Mouse (Mus musculus): ENCODE measurements around the gene Appl1. TPM values are rescaled to one million over a fixed set of nuclear protein-coding genes. Genes with fewer than 3 reads are reported as not detected.

Gene Appl1
- 35.0 and 39.2 TPM in 2 replicates for polyA plus RNA-seq (2015; fragmentation: Nextera tagmentation; extraction: Ambion mirVana)

DNA sequence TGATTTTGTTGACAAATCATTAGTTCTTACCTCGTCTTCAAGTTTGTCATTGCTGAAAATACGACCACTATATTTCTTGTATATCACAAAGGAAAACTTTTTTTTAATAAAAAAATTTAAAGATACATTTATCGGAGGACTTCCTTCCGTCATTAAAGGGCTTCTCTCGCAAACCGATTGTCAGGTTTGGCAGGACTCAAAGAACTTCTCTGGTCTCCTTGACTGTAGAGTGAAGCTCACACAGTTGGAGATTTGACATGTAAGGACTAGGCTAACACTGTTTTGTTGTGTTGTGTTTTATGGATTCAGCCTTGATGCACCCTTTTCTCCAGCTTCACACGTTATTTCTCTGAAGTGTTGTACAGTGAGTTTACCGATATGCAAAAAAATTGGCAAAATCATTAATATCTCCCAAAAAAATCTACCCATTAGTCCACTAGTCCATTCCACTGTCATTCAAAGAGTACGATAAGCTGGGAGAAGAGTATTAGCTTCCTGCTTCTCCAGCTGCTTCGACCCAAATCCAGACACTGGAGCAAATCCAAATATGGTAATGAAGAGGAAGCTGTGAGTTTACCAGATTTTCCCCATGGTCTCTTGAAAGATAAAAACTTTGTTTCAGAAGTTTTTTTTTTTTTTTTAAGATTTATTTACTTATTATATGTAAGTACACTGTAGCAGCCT is at the start of gene Appl1:
TSS of gene Appl1 (minus strand) at position 127 of the 684 bp plus-strand sequence.
- Histone ChIP-seq H3K27ac (peak within 1 kb of the TSS; percentile 90), H3K4me3 (replicated peaks) (peak within 1 kb of the TSS; percentile 94), H3K36me3 (no peaks in the 10 kb centered on the region), H3K9me3 (no peaks in the 10 kb centered on the region), H3K4me2 (peak within 1 kb of the TSS; percentile 64), H3K9ac (peak within 1 kb of the TSS; percentile 77), H3K4me1 (0 out of 2 replicates have a peak, but pooled peaks cover 3% of the 10 kb centered on the region), H3K27me3 (replicated peaks) (no peaks in the 10 kb centered on the region)
- 40% methylated on average over 10 of the region's 10 CpGs for WGBS
- ATAC-seq (ENCODE audit: insufficient read depth, low FRiP score, low read depth) = no peak

DNA sequence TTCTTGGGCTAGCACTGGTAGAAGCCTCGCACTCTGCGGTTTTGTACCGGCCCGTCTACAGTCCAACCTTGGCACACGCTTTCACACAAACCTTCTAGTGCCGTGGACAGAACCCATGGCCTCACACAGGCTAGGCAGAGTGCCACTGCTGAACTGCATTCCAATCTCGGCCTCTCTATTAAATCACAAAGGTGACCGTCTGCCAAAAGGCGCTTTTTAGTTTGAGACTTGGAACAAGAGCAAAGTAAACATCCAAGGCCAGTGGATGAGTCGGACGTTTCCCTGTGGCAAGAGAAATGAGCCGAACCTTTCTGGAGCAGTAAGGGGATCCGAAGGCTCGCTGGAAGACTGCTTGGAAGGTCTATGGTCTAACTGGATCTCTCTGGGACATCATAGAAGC is 48.8 kb upstream of the Appl1 start:
- Histone ChIP-seq H3K36me3 (no peaks in the 10 kb centered on the region), H3K4me2 (no peak overlapping the region), H3K9ac (no peak overlapping the region), H3K27me3 (replicated peaks) (no peaks in the 10 kb centered on the region), H3K27ac (no peak overlapping the region), H3K4me3 (replicated peaks) (no peak overlapping the region), H3K9me3 (no peaks in the 10 kb centered on the region), H3K4me1 (no peaks in the 10 kb centered on the region)
- WGBS = 72% methylated on average over 14 of the region's 14 CpGs
- ATAC-seq (ENCODE audit: insufficient read depth, low FRiP score, low read depth) = no peak

DNA sequence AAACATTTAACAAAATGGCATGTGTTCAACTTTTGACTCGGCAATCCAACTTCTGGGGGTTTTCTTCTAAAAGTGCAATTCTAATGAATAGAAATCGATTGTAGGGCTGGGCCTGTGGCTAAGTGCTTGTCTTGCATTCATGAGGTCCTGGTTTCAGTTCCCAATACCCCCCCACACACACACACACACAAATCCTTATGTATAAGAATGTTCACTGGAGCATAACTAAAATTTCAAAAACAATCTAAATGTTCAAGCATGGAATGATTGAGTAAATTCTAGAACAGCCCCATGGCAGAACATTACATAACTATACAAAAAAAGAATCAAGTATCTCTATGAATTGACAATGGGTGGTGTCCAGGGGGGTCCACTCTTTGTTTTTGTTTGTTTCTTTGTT is 46.9 kb upstream of the Appl1 start:
- Histone ChIP-seq H3K36me3 (no peaks in the 10 kb centered on the region), H3K9me3 (no peaks in the 10 kb centered on the region), H3K4me3 (replicated peaks) (no peak overlapping the region), H3K27me3 (replicated peaks) (no peaks in the 10 kb centered on the region), H3K9ac (no peak overlapping the region), H3K4me2 (no peak overlapping the region), H3K27ac (no peak overlapping the region), H3K4me1 (no peaks in the 10 kb centered on the region)
- no peak for ATAC-seq (ENCODE audit: insufficient read depth, low FRiP score, low read depth)
- 84% methylated on average over 2 of the region's 2 CpGs for WGBS

DNA sequence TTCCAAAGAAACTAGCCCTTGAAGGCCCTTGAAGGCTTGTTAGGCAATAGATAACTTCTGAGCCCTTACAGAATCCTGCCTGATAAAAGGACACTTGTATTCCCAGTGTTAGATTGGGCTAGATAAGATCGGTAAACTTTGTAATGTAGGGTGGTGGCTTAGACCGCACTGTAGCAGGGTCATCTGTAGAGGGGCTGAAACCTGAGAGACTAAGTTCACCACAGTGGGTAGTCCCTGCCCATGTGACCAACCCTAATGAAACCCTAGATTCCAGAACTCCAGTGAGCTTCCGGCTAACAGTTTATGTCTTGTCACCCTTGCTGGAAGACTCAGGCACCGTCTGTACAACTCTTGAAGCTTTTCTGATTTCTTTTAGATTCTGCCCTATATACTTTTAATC is 42.6 kb upstream of the Appl1 start:
- Histone ChIP-seq H3K27ac (no peak overlapping the region), H3K4me2 (no peak overlapping the region), H3K27me3 (replicated peaks) (no peaks in the 10 kb centered on the region), H3K9ac (no peak overlapping the region), H3K36me3 (no peaks in the 10 kb centered on the region), H3K4me3 (replicated peaks) (no peak overlapping the region), H3K4me1 (no peaks in the 10 kb centered on the region), H3K9me3 (no peaks in the 10 kb centered on the region)
- 34% methylated on average over 4 of the region's 4 CpGs for WGBS
- no peak for ATAC-seq (ENCODE audit: insufficient read depth, low FRiP score, low read depth)

DNA sequence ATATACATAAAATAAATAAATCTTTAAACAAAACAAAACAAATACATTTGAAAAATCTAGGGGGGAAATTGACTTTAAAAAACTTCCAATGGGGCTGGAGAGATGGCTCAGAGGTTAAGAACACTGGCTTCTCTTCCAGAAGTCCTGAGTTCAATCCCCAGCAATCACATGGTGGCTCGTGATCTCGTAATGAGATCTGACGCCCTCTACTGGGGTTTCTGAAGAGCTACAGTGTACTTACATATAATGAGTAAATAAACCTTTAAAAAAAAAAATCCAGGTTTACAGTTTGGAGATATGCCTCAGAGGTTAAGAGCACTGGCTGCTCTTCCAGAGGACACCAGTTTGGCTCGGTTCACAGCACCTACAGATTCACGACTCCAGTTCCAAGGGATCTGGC is 40.5 kb upstream of the Appl1 start:
- no peaks in the 10 kb centered on the region for H3K27me3 ChIP-seq (replicated peaks)
- H3K9me3 ChIP-seq = no peaks in the 10 kb centered on the region
- no peak overlapping the region for H3K9ac ChIP-seq
- ATAC-seq (ENCODE audit: insufficient read depth, low FRiP score, low read depth) = no peak
- no peak overlapping the region for H3K4me3 ChIP-seq (replicated peaks)
- WGBS = 77% methylated on average over 5 of the region's 5 CpGs
- H3K4me1 ChIP-seq = no peaks in the 10 kb centered on the region
- H3K27ac ChIP-seq = no peak overlapping the region
- no peak overlapping the region for H3K4me2 ChIP-seq
- no peaks in the 10 kb centered on the region for H3K36me3 ChIP-seq

DNA sequence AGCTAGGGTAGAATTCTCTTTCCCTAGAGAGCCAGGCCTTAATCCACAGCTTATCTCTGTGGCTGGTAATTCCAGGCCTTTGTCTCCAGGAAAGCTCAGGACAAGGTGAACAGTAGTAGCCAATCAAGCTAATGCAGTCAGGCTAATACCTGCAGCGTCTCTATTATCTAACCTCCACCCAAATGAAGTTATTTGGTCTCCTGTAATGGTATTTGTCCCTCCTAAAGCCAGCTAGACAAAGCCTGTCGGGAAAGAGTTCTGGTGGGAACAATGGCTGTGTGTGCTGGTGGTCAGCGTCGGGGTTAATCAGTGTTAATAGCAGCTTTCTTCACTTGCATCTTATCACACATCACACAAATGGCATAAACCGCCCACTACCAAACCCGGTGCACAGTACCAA is 34.9 kb upstream of the Appl1 start:
- H3K9me3 ChIP-seq = no peaks in the 10 kb centered on the region
- ATAC-seq (ENCODE audit: insufficient read depth, low FRiP score, low read depth) = no peak
- no peak overlapping the region for H3K4me2 ChIP-seq
- H3K36me3 ChIP-seq = no peaks in the 10 kb centered on the region
- no peaks in the 10 kb centered on the region for H3K27me3 ChIP-seq (replicated peaks)
- H3K27ac ChIP-seq = no peak overlapping the region
- H3K9ac ChIP-seq = no peak overlapping the region
- no peaks in the 10 kb centered on the region for H3K4me1 ChIP-seq
- 37% methylated on average over 6 of the region's 6 CpGs for WGBS
- no peak overlapping the region for H3K4me3 ChIP-seq (replicated peaks)

DNA sequence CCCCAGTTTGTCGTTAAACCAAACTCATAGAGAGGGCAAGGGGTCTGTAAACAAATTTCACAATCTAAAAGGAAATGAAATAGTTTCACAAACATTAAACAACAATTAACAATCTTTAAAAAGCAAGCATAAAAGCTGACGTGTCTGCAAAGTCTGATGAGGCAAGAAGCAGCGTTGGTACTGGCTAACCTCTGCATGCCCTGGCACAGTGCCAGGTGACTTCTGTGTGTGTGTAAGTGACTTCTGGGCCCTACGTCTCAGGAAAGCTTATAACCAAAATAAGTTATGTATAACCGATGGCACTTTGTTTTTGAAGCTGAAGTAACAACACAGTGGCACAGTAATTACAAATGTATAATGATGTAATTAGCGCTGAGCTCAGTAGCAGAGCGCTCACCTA is 33.9 kb upstream of the Appl1 start:
- H3K9ac ChIP-seq = no peak overlapping the region
- no peaks in the 10 kb centered on the region for H3K27me3 ChIP-seq (replicated peaks)
- no peak for ATAC-seq (ENCODE audit: insufficient read depth, low FRiP score, low read depth)
- H3K4me1 ChIP-seq = no peaks in the 10 kb centered on the region
- H3K4me3 ChIP-seq (replicated peaks) = no peak overlapping the region
- H3K36me3 ChIP-seq = no peaks in the 10 kb centered on the region
- no peaks in the 10 kb centered on the region for H3K9me3 ChIP-seq
- H3K4me2 ChIP-seq = no peak overlapping the region
- WGBS = 59% methylated on average over 7 of the region's 7 CpGs
- no peak overlapping the region for H3K27ac ChIP-seq

DNA sequence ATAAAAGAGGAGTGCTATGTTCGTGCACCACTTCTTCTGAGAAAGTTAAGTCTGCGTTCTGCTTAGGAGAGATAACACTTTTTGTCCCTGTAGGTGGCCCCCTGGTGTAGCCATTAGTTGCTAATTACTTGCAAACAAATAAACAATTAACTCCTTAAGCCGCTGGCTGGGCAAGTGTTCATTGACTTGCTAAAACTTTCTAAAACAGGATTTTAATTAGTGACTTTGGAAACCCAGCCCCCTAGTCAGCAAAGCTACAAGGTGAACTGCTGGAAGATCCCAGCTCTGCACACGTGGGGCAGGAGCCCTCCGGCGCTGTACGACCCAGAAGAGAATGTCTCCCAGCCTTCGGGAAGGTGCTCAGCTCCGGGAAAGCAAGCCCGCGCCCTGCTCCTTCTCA is 29.4 kb upstream of the Appl1 start:
- Histone ChIP-seq H3K4me2 (no peak overlapping the region), H3K4me1 (no peaks in the 10 kb centered on the region), H3K36me3 (no peaks in the 10 kb centered on the region), H3K27ac (no peak overlapping the region), H3K4me3 (replicated peaks) (no peak overlapping the region), H3K27me3 (replicated peaks) (no peaks in the 10 kb centered on the region), H3K9me3 (no peaks in the 10 kb centered on the region), H3K9ac (no peak overlapping the region)
- WGBS = 7% methylated on average over 11 of the region's 11 CpGs
- no peak for ATAC-seq (ENCODE audit: insufficient read depth, low FRiP score, low read depth)

DNA sequence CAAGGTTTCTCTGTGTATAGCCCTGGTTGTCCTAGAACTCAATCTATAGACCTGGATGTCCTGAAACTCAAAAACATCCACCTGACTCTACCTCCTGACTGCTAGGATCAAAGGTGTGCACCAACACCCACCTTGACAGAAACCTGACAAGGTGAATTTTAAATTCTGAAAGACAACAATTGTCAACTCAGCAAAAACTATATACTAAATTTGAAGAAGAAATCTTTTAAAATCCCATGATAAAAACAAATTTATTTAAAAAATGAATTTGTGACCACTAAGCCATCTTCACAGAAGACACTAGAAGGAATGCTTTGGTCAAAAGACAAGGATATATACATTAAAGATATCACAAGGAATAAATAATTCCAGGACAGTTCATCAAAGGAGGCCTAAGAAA is 25.2 kb upstream of the Appl1 start:
- ATAC-seq (ENCODE audit: insufficient read depth, low FRiP score, low read depth) = no peak
- Histone ChIP-seq H3K36me3 (no peaks in the 10 kb centered on the region), H3K4me3 (replicated peaks) (no peak overlapping the region), H3K9me3 (no peaks in the 10 kb centered on the region), H3K9ac (no peak overlapping the region), H3K4me1 (peaks cover 4% of the 10 kb centered on the region; the same call in 1 of the 2 replicates), H3K27me3 (replicated peaks) (no peaks in the 10 kb centered on the region), H3K27ac (no peak overlapping the region), H3K4me2 (no peak overlapping the region)

DNA sequence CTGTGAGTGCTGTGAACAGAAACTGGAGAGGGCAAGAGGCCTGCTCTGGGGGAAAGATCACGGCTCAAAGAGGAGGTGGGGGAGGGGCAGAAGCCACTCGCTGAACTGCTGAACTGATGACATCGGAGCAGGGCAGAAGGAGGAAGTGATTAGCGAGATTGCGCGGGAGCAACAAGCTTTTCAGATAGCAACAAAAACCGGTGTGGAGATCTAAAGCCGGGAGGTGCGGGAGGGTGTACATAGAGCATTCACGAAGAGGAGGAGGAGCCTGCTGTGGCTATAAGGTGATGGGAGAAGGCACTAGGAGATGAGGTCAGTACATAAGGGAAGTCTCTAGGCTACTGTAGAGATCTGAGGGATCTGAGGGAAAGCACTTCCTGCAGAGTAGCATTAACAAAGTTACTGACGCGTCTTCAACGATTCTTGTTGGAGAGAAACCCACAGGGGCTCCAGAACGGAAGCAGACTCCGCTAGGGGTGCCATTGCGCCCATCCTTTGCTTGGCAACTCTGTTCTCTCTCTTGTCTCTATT is 23.2 kb upstream of the Appl1 start, which contains the start of gene Hesx1:
TSS of gene Hesx1 (plus strand) at position 206 of the 531 bp plus-strand sequence.
- H3K27me3 ChIP-seq (replicated peaks) = no peaks in the 10 kb centered on the region
- peak within 1 kb of the TSS; percentile 31 for H3K4me3 ChIP-seq (replicated peaks)
- peak within 1 kb of the TSS; percentile 66 for H3K4me2 ChIP-seq
- peak within 1 kb of the TSS; percentile 6; the same call in 1 of the 2 replicates for H3K9ac ChIP-seq
- 11% methylated on average over 16 of the region's 16 CpGs for WGBS
- H3K4me1 ChIP-seq = peaks cover 4% of the 10 kb centered on the region; the same call in 1 of the 2 replicates
- H3K27ac ChIP-seq = peak within 1 kb of the TSS; percentile 48; the same call in 1 of the 2 replicates
- 0 out of 2 replicates have a peak, but pooled peaks have one; percentile 35 for ATAC-seq (ENCODE audit: insufficient read depth, low FRiP score, low read depth)
- H3K9me3 ChIP-seq = no peaks in the 10 kb centered on the region
- no peaks in the 10 kb centered on the region for H3K36me3 ChIP-seq

DNA sequence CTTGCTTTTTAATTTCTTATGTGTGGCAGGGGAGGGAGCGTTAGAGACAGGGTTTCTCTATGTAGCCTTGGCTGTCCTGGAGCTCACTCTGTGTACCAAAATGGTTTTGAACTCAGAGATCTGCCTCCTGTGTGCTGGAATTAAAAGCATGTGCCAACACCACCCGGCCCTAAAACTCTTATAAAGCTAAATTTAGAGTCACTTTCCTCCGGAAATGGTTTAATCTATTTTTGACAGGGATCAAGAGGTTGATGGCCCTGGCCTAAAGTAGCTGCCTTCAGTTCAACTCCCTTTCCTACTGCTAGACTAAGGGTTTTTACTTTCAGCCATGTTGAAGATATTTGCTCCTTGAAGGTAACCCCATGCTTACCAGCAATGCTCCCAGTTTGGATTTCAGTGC is 22.4 kb upstream of the Appl1 start:
- H3K36me3 ChIP-seq = no peaks in the 10 kb centered on the region
- H3K27me3 ChIP-seq (replicated peaks) = no peaks in the 10 kb centered on the region
- ATAC-seq (ENCODE audit: insufficient read depth, low FRiP score, low read depth) = no peak
- H3K4me3 ChIP-seq (replicated peaks) = no peak overlapping the region
- no peak overlapping the region for H3K9ac ChIP-seq
- no peak overlapping the region for H3K4me2 ChIP-seq
- WGBS = 49% methylated on average over 3 of the region's 3 CpGs
- no peaks in the 10 kb centered on the region for H3K9me3 ChIP-seq
- H3K4me1 ChIP-seq = peaks cover 4% of the 10 kb centered on the region; the same call in 1 of the 2 replicates
- no peak overlapping the region for H3K27ac ChIP-seq

DNA sequence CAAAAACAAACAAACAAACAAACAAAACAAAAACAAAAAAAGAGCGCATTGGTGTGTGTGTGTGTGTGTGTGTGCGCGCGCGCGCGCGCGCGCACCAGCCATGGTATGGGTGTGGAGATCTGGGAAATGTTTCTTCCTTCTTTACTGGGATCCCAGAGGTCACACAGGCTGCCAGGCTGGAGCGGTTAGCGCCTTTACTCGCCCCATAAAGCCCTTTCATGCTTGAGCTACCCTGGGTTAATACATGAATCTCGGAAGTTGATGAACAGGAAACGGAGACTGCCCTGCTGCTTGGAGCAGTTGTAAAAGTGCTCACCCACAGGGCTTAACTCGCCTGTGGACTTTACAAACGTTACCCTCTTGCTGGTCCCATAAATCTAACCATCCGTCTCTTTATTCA is 20.6 kb upstream of the Appl1 start:
- Histone ChIP-seq H3K9me3 (no peaks in the 10 kb centered on the region), H3K36me3 (no peaks in the 10 kb centered on the region), H3K27me3 (replicated peaks) (no peaks in the 10 kb centered on the region), H3K4me3 (replicated peaks) (no peak overlapping the region), H3K9ac (no peak overlapping the region), H3K27ac (no peak overlapping the region), H3K4me2 (no peak overlapping the region), H3K4me1 (peaks cover 4% of the 10 kb centered on the region; the same call in 1 of the 2 replicates)
- 74% methylated on average over 18 of the region's 18 CpGs for WGBS
- ATAC-seq (ENCODE audit: insufficient read depth, low FRiP score, low read depth) = no peak
